Mouse (Mus musculus): ENCODE data around the gene Slc6a8. TPM values are rescaled to one million over a fixed set of nuclear protein-coding genes. Genes with fewer than 3 reads are reported as not detected.

Gene Slc6a8
- polyA plus RNA-seq, 1 experiment from 2014 or later = 46.8 TPM

DNA sequence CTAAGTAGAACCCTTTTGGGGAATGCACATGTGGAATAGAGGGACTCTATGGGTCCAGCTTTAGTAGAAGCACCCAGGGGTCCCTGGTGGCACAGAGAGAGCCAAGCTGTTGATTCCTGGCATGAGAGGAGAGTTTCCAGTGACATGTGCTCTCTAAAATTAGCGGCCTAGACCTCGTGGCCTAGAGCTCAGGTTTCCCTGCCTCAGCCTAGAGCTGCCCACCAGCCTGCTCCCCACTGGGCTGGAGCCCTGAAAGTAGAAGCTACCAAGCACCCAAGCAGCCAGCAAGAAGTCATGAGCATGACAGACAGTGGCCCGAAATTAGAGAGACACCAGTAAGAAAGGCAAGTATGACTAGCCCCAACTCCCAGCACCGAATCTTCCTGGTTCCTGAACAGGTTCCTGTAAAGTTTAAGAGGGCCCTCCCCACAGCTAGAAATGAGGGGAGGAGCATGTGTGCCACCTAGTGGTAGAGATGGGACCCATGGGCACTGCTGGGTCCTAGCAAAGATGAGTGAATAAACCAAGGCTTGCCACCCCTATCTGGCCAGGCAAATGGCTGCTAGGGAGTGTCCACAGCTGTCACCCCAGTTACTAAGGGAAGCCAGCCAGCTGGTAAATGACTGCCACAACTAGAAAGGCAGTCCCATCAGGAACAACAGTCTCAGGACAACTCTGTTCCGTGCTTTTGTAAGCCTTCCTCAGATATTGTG lies 18.1 kb downstream of the Slc6a8 start:
- H3K27me3 ChIP-seq (replicated peaks; ENCODE audit: control insufficient read depth, insufficient read depth, low read length) = no peaks in the 10 kb centered on the region
- H3K4me2 ChIP-seq (replicated peaks; ENCODE audit: low read depth) = no peak overlapping the region
- peak; percentile 72 for ATAC-seq
- peaks cover 5% of the 10 kb centered on the region; the same call in 1 of the 2 replicates for H3K36me3 ChIP-seq (ENCODE audit: control insufficient read depth, insufficient read depth)
- no peaks in the 10 kb centered on the region for H3K4me1 ChIP-seq (replicated peaks; ENCODE audit: control insufficient read depth, insufficient read depth, low read length)
- 68% methylated on average over 5 of the region's 5 CpGs for WGBS
- no peak overlapping the region for H3K27ac ChIP-seq (ENCODE audit: low read depth, low read length)
- TF ChIP-seq CTCF (IDR thresholded peaks at IDR 0.05; ENCODE audit: low read depth) = peak; percentile 80
- no peaks in the 10 kb centered on the region for H3K9me3 ChIP-seq (ENCODE audit: control insufficient read depth)
- no peak overlapping the region for H3K9ac ChIP-seq (ENCODE audit: low read depth, low read length)
- H3K4me3 ChIP-seq (ENCODE audit: low read depth, low read length) = no peak overlapping the region

DNA sequence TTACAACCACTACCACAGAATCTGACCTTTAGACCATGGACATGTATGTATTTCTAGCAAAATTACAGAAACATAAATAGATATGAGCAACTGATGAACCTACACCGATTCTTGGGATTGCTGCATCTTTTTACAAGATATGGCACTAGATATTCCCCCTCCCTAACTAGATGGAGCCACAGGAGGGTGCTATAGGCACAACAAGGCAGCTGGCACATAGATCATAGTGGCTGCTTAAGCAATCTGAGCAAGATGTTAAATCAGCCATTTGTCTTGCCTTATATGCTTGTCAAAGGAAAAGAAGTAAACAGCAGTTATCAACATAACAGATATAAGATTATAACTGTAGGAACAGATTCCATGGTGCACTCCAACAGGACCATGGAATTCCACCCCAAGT lies 27.5 kb downstream of the Slc6a8 start:
- H3K4me2 ChIP-seq (replicated peaks; ENCODE audit: low read depth) = no peak overlapping the region
- ATAC-seq = no peak
- 57% methylated on average over 1 of the region's 1 CpGs for WGBS
- no peak overlapping the region for H3K9ac ChIP-seq (ENCODE audit: low read depth, low read length)
- H3K9me3 ChIP-seq (ENCODE audit: control insufficient read depth) = no peaks in the 10 kb centered on the region
- H3K27me3 ChIP-seq (replicated peaks; ENCODE audit: control insufficient read depth, insufficient read depth, low read length) = no peaks in the 10 kb centered on the region
- H3K36me3 ChIP-seq (ENCODE audit: control insufficient read depth, insufficient read depth) = 0 out of 2 replicates have a peak, but pooled peaks cover 3% of the 10 kb centered on the region
- H3K27ac ChIP-seq (ENCODE audit: low read depth, low read length) = no peak overlapping the region
- no peak overlapping the region for H3K4me3 ChIP-seq (ENCODE audit: low read depth, low read length)
- peak; percentile 68 for TF ChIP-seq CTCF (IDR thresholded peaks at IDR 0.05; ENCODE audit: low read depth)
- no peaks in the 10 kb centered on the region for H3K4me1 ChIP-seq (replicated peaks; ENCODE audit: control insufficient read depth, insufficient read depth, low read length)

DNA sequence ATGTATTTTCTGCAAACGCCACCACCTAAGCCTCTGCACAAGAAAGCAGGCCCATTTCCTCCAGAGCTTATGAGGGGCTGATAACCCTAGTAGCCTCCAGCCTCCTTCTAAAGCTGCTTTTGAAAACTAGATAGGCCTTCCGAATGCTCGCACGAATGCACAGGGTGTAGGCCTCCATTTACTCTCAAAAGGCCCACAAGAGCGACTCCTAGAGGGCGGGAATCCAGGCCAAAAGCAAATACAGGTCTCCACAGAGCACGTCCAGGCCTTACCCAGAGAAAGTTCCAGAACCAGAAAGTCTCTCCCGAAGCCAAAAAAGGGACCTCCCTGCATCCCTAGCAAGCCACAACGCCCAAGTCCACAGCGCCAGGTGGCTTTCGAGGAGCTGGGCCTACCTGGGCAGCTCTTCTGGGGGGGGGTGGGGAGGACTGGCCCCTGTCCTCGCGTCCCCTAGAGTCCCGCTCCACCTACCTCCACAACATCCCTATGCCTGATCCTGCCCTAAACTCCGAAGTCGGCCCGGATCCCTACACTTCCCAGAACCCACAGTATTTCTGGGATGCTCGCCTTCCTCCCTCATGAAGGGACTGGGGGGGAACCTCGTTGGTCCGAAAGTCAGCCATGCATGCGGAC lies 42.6 kb downstream of the Slc6a8 start:
- peaks cover 5% of the 10 kb centered on the region; the same call in 1 of the 2 replicates for H3K4me1 ChIP-seq (replicated peaks; ENCODE audit: control insufficient read depth, insufficient read depth, low read length)
- TF ChIP-seq CTCF (IDR thresholded peaks at IDR 0.05; ENCODE audit: low read depth) = peak; percentile 62
- H3K27ac ChIP-seq (ENCODE audit: low read depth, low read length) = peak overlapping the region; percentile 73
- peak; percentile 5; the same call in 1 of the 2 replicates for ATAC-seq
- peak overlapping the region; percentile 51 for H3K9ac ChIP-seq (ENCODE audit: low read depth, low read length)
- 17% methylated on average over 21 of the region's 21 CpGs for WGBS
- H3K9me3 ChIP-seq (ENCODE audit: control insufficient read depth) = no peaks in the 10 kb centered on the region
- peak overlapping the region; percentile 67 for H3K4me2 ChIP-seq (replicated peaks; ENCODE audit: low read depth)
- H3K27me3 ChIP-seq (replicated peaks; ENCODE audit: control insufficient read depth, insufficient read depth, low read length) = no peaks in the 10 kb centered on the region
- H3K36me3 ChIP-seq (ENCODE audit: control insufficient read depth, insufficient read depth) = peaks cover 9% of the 10 kb centered on the region; the same call in 1 of the 2 replicates
- peak overlapping the region; percentile 52 for H3K4me3 ChIP-seq (ENCODE audit: low read depth, low read length)

- Histone ChIP-seq H3K27ac (ENCODE audit: low read depth, low read length) (peak within 1 kb of the TSS; percentile 73), H3K9ac (ENCODE audit: low read depth, low read length) (peak within 1 kb of the TSS; percentile 58), H3K27me3 (replicated peaks; ENCODE audit: control insufficient read depth, insufficient read depth, low read length) (no peaks in the 10 kb centered on the region), H3K4me2 (replicated peaks; ENCODE audit: low read depth) (peak within 1 kb of the TSS; percentile 69), H3K4me3 (ENCODE audit: low read depth, low read length) (peak within 1 kb of the TSS; percentile 52), H3K9me3 (ENCODE audit: control insufficient read depth) (no peaks in the 10 kb centered on the region), H3K4me1 (replicated peaks; ENCODE audit: control insufficient read depth, insufficient read depth, low read length) (peaks cover 5% of the 10 kb centered on the region; the same call in 1 of the 2 replicates), H3K36me3 (ENCODE audit: control insufficient read depth, insufficient read depth) (peaks cover 6% of the 10 kb centered on the region; the same call in 1 of the 2 replicates)
- peak; percentile 95 for ATAC-seq
- peak; percentile 18; the same call in 1 of the 2 replicates for TF ChIP-seq CTCF (IDR thresholded peaks at IDR 0.05; ENCODE audit: low read depth)
- 22% methylated on average over 45 of the region's 45 CpGs for WGBS
Measured at GRCm38 (mm10) chrX:73716109-73716661, 43.2 kb downstream of the Slc6a8 start, which contains the start of the genes Bcap31 and Abcd1. Gene Bcap31 (minus strand): TSS chrX:73716175. Gene Abcd1 (plus strand): TSS chrX:73716597.

GRCm38 (mm10) chrX:73716709-73717545 lies 44.0 kb downstream of the Slc6a8 start:
- no peaks in the 10 kb centered on the region for H3K27me3 ChIP-seq (replicated peaks; ENCODE audit: control insufficient read depth, insufficient read depth, low read length)
- ATAC-seq = no peak; the same call in 1 of the 2 replicates
- peaks cover 5% of the 10 kb centered on the region; the same call in 1 of the 2 replicates for H3K4me1 ChIP-seq (replicated peaks; ENCODE audit: control insufficient read depth, insufficient read depth, low read length)
- 33% methylated on average over 30 of the region's 30 CpGs for WGBS
- peak overlapping the region; percentile 73 for H3K27ac ChIP-seq (ENCODE audit: low read depth, low read length)
- no peaks in the 10 kb centered on the region; the same call in 1 of the 2 replicates for H3K36me3 ChIP-seq (ENCODE audit: control insufficient read depth, insufficient read depth)
- H3K4me2 ChIP-seq (replicated peaks; ENCODE audit: low read depth) = peak overlapping the region; percentile 69
- peak overlapping the region; percentile 58 for H3K9ac ChIP-seq (ENCODE audit: low read depth, low read length)
- no peaks in the 10 kb centered on the region for H3K9me3 ChIP-seq (ENCODE audit: control insufficient read depth)
- no peak for TF ChIP-seq CTCF (IDR thresholded peaks at IDR 0.05; ENCODE audit: low read depth)
- H3K4me3 ChIP-seq (ENCODE audit: low read depth, low read length) = peak overlapping the region; percentile 52
